Mouse (Mus musculus): ENCODE measurements around the gene Nalcn.

GRCm38 (mm10) chr14:123282165-123282564 lies 344.8 kb downstream of the Nalcn start:
- TF ChIP-seq POLR2A (IDR thresholded peaks at IDR 0.05; ENCODE audit: insufficient read depth, low read length) = no peak
- no peak for TF ChIP-seq CTCF (IDR thresholded peaks at IDR 0.05; ENCODE audit: low read depth, low read length)
- no peak for TF ChIP-seq EP300 (IDR thresholded peaks at IDR 0.05; ENCODE audit: insufficient read depth, low read depth, low read length)
